Mouse (Mus musculus): ENCODE data around the gene Fnbp1.

- no peak for TF ChIP-seq POLR2A (IDR thresholded peaks at IDR 0.05; ENCODE audit: borderline replicate concordance, extremely low read depth, insufficient read depth, insufficient read length, poor library complexity, severe bottlenecking)
- no peak for TF ChIP-seq CTCF (IDR thresholded peaks at IDR 0.05; ENCODE audit: borderline replicate concordance, extremely low read depth, insufficient read depth, insufficient read length)
These were observed 1.1 kb downstream of the Fnbp1 start for GRCm38 (mm10) chr2:31140772-31141073.

Data from brain, embryonic 14.5 days (tissue).